Mouse (Mus musculus): ENCODE measurements around the gene Mef2d. TPM values are rescaled to one million over a fixed set of nuclear protein-coding genes. Genes with fewer than 3 reads are reported as not detected.
A peak's percentile ranks its signal among the peaks of the same experiment; 100 is the strongest.

Mef2d gene
- polyA plus RNA-seq, 1 experiment, result 343 TPM

GRCm38 (mm10) chr3:88181374-88181773 lies 39.2 kb downstream of the Mef2d start:
- Histone ChIP-seq H3K4me1 (replicated peaks; ENCODE audit: control insufficient read depth, insufficient read depth, low read length) (no peaks in the 10 kb centered on the region), H3K27ac (ENCODE audit: control insufficient read depth, insufficient read depth, low read length) (no peak overlapping the region), H3K4me3 (ENCODE audit: control insufficient read depth, insufficient read depth, low read length) (no peak overlapping the region), H3K27me3 (ENCODE audit: control insufficient read depth, insufficient read depth, low read length) (no peaks in the 10 kb centered on the region; the same call in 1 of the 2 replicates), H3K36me3 (ENCODE audit: control insufficient read depth, insufficient read depth, low read length) (no peaks in the 10 kb centered on the region)
- no peak for DNase-seq
- 78% methylated on average over 4 of the region's 4 CpGs for WGBS
- TF ChIP-seq CTCF (IDR thresholded peaks at IDR 0.05; ENCODE audit: borderline replicate concordance, control insufficient read depth, extremely low read depth, insufficient read depth, low read length, poor library complexity) (no peak), POLR2A (IDR thresholded peaks at IDR 0.05; ENCODE audit: control insufficient read depth, extremely low read depth, insufficient read depth, low read length, poor library complexity) (no peak)

GRCm38 (mm10) chr3:88186424-88186823 lies 44.3 kb downstream of the Mef2d start:
- no peaks in the 10 kb centered on the region; the same call in 1 of the 2 replicates for H3K27me3 ChIP-seq (ENCODE audit: control insufficient read depth, insufficient read depth, low read length)
- no peak overlapping the region for H3K27ac ChIP-seq (ENCODE audit: control insufficient read depth, insufficient read depth, low read length)
- H3K4me3 ChIP-seq (ENCODE audit: control insufficient read depth, insufficient read depth, low read length), result no peak overlapping the region
- H3K4me1 ChIP-seq (replicated peaks; ENCODE audit: control insufficient read depth, insufficient read depth, low read length), result 0 out of 2 replicates have a peak, but pooled peaks cover 7% of the 10 kb centered on the region
- TF ChIP-seq POLR2A (IDR thresholded peaks at IDR 0.05; ENCODE audit: control insufficient read depth, extremely low read depth, insufficient read depth, low read length, poor library complexity) (no peak), CTCF (IDR thresholded peaks at IDR 0.05; ENCODE audit: borderline replicate concordance, control insufficient read depth, extremely low read depth, insufficient read depth, low read length, poor library complexity) (no peak)
- WGBS, result 75% methylated on average over 3 of the region's 3 CpGs
- H3K36me3 ChIP-seq (ENCODE audit: control insufficient read depth, insufficient read depth, low read length), result no peaks in the 10 kb centered on the region
- DNase-seq, result no peak

- TF ChIP-seq CTCF (IDR thresholded peaks at IDR 0.05; ENCODE audit: borderline replicate concordance, control insufficient read depth, extremely low read depth, insufficient read depth, low read length, poor library complexity) (no peak), POLR2A (IDR thresholded peaks at IDR 0.05; ENCODE audit: control insufficient read depth, extremely low read depth, insufficient read depth, low read length, poor library complexity) (no peak)
- Histone ChIP-seq H3K4me1 (replicated peaks; ENCODE audit: control insufficient read depth, insufficient read depth, low read length) (0 out of 2 replicates have a peak, but pooled peaks cover 7% of the 10 kb centered on the region), H3K36me3 (ENCODE audit: control insufficient read depth, insufficient read depth, low read length) (no peaks in the 10 kb centered on the region), H3K27ac (ENCODE audit: control insufficient read depth, insufficient read depth, low read length) (no peak overlapping the region), H3K27me3 (ENCODE audit: control insufficient read depth, insufficient read depth, low read length) (no peaks in the 10 kb centered on the region; the same call in 1 of the 2 replicates), H3K4me3 (ENCODE audit: control insufficient read depth, insufficient read depth, low read length) (no peak overlapping the region)
- DNase-seq, result no peak
- 0% methylated on average over 3 of the region's 3 CpGs for WGBS
Measured at GRCm38 (mm10) chr3:88191146-88191545, 49.0 kb downstream of the Mef2d start.

- TF ChIP-seq POLR2A (IDR thresholded peaks at IDR 0.05; ENCODE audit: control insufficient read depth, extremely low read depth, insufficient read depth, low read length, poor library complexity), result no peak
- TF ChIP-seq CTCF (IDR thresholded peaks at IDR 0.05; ENCODE audit: borderline replicate concordance, control insufficient read depth, extremely low read depth, insufficient read depth, low read length, poor library complexity), result no peak
Measured at GRCm38 (mm10) chr3:88191820-88192616, 49.8 kb downstream of the Mef2d start.

GRCm38 (mm10) chr3:88197741-88198504 lies 55.8 kb downstream of the Mef2d start:
- Histone ChIP-seq H3K4me3 (ENCODE audit: control insufficient read depth, insufficient read depth, low read length) (no peak overlapping the region), H3K27ac (ENCODE audit: control insufficient read depth, insufficient read depth, low read length) (no peak overlapping the region), H3K36me3 (ENCODE audit: control insufficient read depth, insufficient read depth, low read length) (no peaks in the 10 kb centered on the region), H3K27me3 (ENCODE audit: control insufficient read depth, insufficient read depth, low read length) (peaks cover 36% of the 10 kb centered on the region), H3K4me1 (replicated peaks; ENCODE audit: control insufficient read depth, insufficient read depth, low read length) (peaks cover 11% of the 10 kb centered on the region)
- 49% methylated on average over 10 of the region's 10 CpGs for WGBS
- DNase-seq, result no peak
- TF ChIP-seq POLR2A (IDR thresholded peaks at IDR 0.05; ENCODE audit: control insufficient read depth, extremely low read depth, insufficient read depth, low read length, poor library complexity) (no peak), CTCF (IDR thresholded peaks at IDR 0.05; ENCODE audit: borderline replicate concordance, control insufficient read depth, extremely low read depth, insufficient read depth, low read length, poor library complexity) (no peak)

More at GRCm38 (mm10) chr3:88191820-88192616, 49.8 kb downstream of the Mef2d start:
- 41% methylated on average over 9 of the region's 9 CpGs for WGBS
- Histone ChIP-seq H3K4me1 (replicated peaks; ENCODE audit: control insufficient read depth, insufficient read depth, low read length) (0 out of 2 replicates have a peak, but pooled peaks cover 7% of the 10 kb centered on the region), H3K4me3 (ENCODE audit: control insufficient read depth, insufficient read depth, low read length) (no peak overlapping the region), H3K36me3 (ENCODE audit: control insufficient read depth, insufficient read depth, low read length) (no peaks in the 10 kb centered on the region), H3K27me3 (ENCODE audit: control insufficient read depth, insufficient read depth, low read length) (peaks cover 3% of the 10 kb centered on the region; the same call in 1 of the 2 replicates), H3K27ac (ENCODE audit: control insufficient read depth, insufficient read depth, low read length) (no peak overlapping the region)
- peak; percentile 33 for DNase-seq

GRCm38 (mm10) chr3:88198505-88199020 lies 56.4 kb downstream of the Mef2d start:
- Histone ChIP-seq H3K27me3 (ENCODE audit: control insufficient read depth, insufficient read depth, low read length) (peaks cover 39% of the 10 kb centered on the region), H3K4me1 (replicated peaks; ENCODE audit: control insufficient read depth, insufficient read depth, low read length) (peaks cover 11% of the 10 kb centered on the region), H3K4me3 (ENCODE audit: control insufficient read depth, insufficient read depth, low read length) (no peak overlapping the region), H3K27ac (ENCODE audit: control insufficient read depth, insufficient read depth, low read length) (no peak overlapping the region), H3K36me3 (ENCODE audit: control insufficient read depth, insufficient read depth, low read length) (no peaks in the 10 kb centered on the region)
- TF ChIP-seq POLR2A (IDR thresholded peaks at IDR 0.05; ENCODE audit: control insufficient read depth, extremely low read depth, insufficient read depth, low read length, poor library complexity) (no peak), CTCF (IDR thresholded peaks at IDR 0.05; ENCODE audit: borderline replicate concordance, control insufficient read depth, extremely low read depth, insufficient read depth, low read length, poor library complexity) (no peak)
- WGBS, result 25% methylated on average over 9 of the region's 9 CpGs
- DNase-seq, result no peak

Measured in thymus, adult 2 months (tissue).